Mouse (Mus musculus) adrenal gland, adult (tissue): Measurements from ENCODE around the gene Olfr15.
A peak's percentile ranks its signal among the peaks of the same experiment; 100 is the strongest.

Experiments used
- DNase-seq, 2 experiments: peaks; one replicate each; pipeline ENCODE4 v3.0.0; 2022 to 2023; ENCODE audit warnings: low spot score in 1 of 2; ENCODE audit not compliant: inconsistent age in 2 of 2

The Olfr15 gene

GRCm38 (mm10) chr16:3872216-3873047, 41.8 kb downstream of the Olfr15 start, which contains the start of gene Naa60:
Naa60 (plus strand) TSS chr16:3872375.
- peak; percentile 94 to 97 for DNase-seq

- no peak for DNase-seq
These were observed 45.7 kb downstream of the Olfr15 start for GRCm38 (mm10) chr16:3876346-3876745.

- DNase-seq: peak; percentile 97 to 98
These were observed 53.8 kb downstream of the Olfr15 start, which contains the start of the genes Zfp597 and Gm20695 for GRCm38 (mm10) chr16:3884201-3885064. Zfp597 (minus strand) TSS chr16:3884561. Gm20695 (plus strand) TSS chr16:3884648.

GRCm38 (mm10) chr16:3885065-3885670, 54.5 kb downstream of the Olfr15 start:
- no peak for DNase-seq

- DNase-seq: no peak
These were observed 61.1 kb downstream of the Olfr15 start for GRCm38 (mm10) chr16:3891621-3892295.

- no peak for DNase-seq
These were observed 63.1 kb downstream of the Olfr15 start for GRCm38 (mm10) chr16:3893739-3894138.
